Mouse (Mus musculus) thymus, adult 2 months (tissue): ENCODE results near the gene Elf5.

Source experiments
- CTCF ChIP-seq: fragments of 200-500 bp; IDR thresholded peaks from 2 replicates; pipeline ENCODE4 v1.5.1; 2012; ENCODE audit warnings: mild to moderate bottlenecking, control low read depth, low read length, moderate library complexity, borderline replicate concordance; ENCODE audit not compliant: control insufficient read depth, poor library complexity, insufficient read depth; ENCODE audit errors: extremely low read depth
- POLR2A ChIP-seq: fragments of 200-500 bp; IDR thresholded peaks from 2 replicates; pipeline ENCODE4 v1.6.1; 2012; ENCODE audit warnings: mild to moderate bottlenecking, low read length, control low read depth, moderate library complexity; ENCODE audit not compliant: control insufficient read depth, poor library complexity, insufficient read depth; ENCODE audit errors: extremely low read depth

- TF ChIP-seq CTCF (no peak), POLR2A (no peak)
Measured at GRCm38 (mm10) chr2:103445776-103446175, 34.3 kb downstream of the Elf5 start.
